Mouse (Mus musculus) CH12.LX (cell line): ENCODE measurements around the gene Cdk2ap2.
"Not testable (repeated sequence)": the region's sequence is repeated elsewhere in the genome, so short reads cannot be mapped to it uniquely, and the experiment has no call there.

Experiments used
- E2F4 ChIP-seq: IDR thresholded peaks from 2 replicates; pipeline ENCODE4 v1.6.1; 2011; ENCODE audit warnings: low read depth, low read length, improper control_type of control experiment; ENCODE audit not compliant: insufficient replicate concordance
- GABPA ChIP-seq: IDR thresholded peaks from 2 replicates; pipeline ENCODE4 v1.6.1; 2012; ENCODE audit warnings: low read depth, low read length, improper control_type of control experiment, inconsistent platforms; ENCODE audit not compliant: insufficient replicate concordance
- JUND ChIP-seq: conservative IDR thresholded peaks from 2 replicates; pipeline ENCODE4 v1.6.1; 2011; ENCODE audit warnings: low read depth, low read length, improper control_type of control experiment
- MAX ChIP-seq: IDR thresholded peaks from 2 replicates; pipeline ENCODE4 v1.6.1; 2011; ENCODE audit warnings: low read length, improper control_type of control experiment
- MXI1 ChIP-seq: IDR thresholded peaks from 2 replicates; pipeline ENCODE4 v1.6.1; 2011; ENCODE audit warnings: mild to moderate bottlenecking, low read depth, low read length, improper control_type of control experiment
- MYC ChIP-seq: IDR thresholded peaks from 2 replicates; pipeline ENCODE4 v1.6.1; 2011; ENCODE audit warnings: low read depth, mild to moderate bottlenecking, improper control_type of control experiment, low read length
- POLR2A ChIP-seq: IDR thresholded peaks from 2 replicates; pipeline ENCODE4 v1.6.1; 2011; ENCODE audit warnings: low read depth, mild to moderate bottlenecking, improper control_type of control experiment, low read length
- RCOR1 ChIP-seq: conservative IDR thresholded peaks from 2 replicates; pipeline ENCODE4 v1.6.1; 2012; ENCODE audit warnings: low read depth, mild to moderate bottlenecking, inconsistent platforms, low read length, improper control_type of control experiment
- SMC3 ChIP-seq: IDR thresholded peaks from 2 replicates; pipeline ENCODE4 v1.6.1; 2011; ENCODE audit warnings: low read depth, low read length, improper control_type of control experiment
- TCF12 ChIP-seq: IDR thresholded peaks from 2 replicates; pipeline ENCODE4 v1.6.1; 2014; ENCODE audit warnings: low read depth, mild to moderate bottlenecking, inconsistent platforms, low read length, improper control_type of control experiment
- ZNF384 ChIP-seq: IDR thresholded peaks from 2 replicates; pipeline ENCODE4 v1.6.1; 2012; ENCODE audit warnings: low read depth, low read length, improper control_type of control experiment, inconsistent platforms

- TF ChIP-seq SMC3, MAX, POLR2A, JUND, RCOR1, GABPA, TCF12, E2F4, MYC, MXI1: not testable (repeated sequence)
- TF ChIP-seq ZNF384: peak; percentile 82
These were observed 38.4 kb downstream of the Cdk2ap2 start for GRCm38 (mm10) chr19:4135229-4135962.
